Mouse (Mus musculus): ENCODE measurements around the gene Ccn1.

The Ccn1 gene

GRCm38 (mm10) chr3:145649852-145650202 is at the start of gene Ccn1:
Gene Ccn1 (minus strand): TSS chr3:145649981.
- no peak for DNase-seq

- DNase-seq = no peak
Measured at GRCm38 (mm10) chr3:145693361-145693760, 43.6 kb upstream of the Ccn1 start.

GRCm38 (mm10) chr3:145692037-145692436 is 42.3 kb upstream of the Ccn1 start:
- no peak for DNase-seq

GRCm38 (mm10) chr3:145691415-145691814 is 41.6 kb upstream of the Ccn1 start:
- DNase-seq = no peak

- no peak for DNase-seq
Measured at GRCm38 (mm10) chr3:145689271-145689670, 39.5 kb upstream of the Ccn1 start.

- no peak for DNase-seq
Measured at GRCm38 (mm10) chr3:145687836-145688235, 38.1 kb upstream of the Ccn1 start.

- no peak for DNase-seq
Measured at GRCm38 (mm10) chr3:145684604-145685441, 35.0 kb upstream of the Ccn1 start.

- no peak for DNase-seq
Measured at GRCm38 (mm10) chr3:145684201-145684600, 34.4 kb upstream of the Ccn1 start.

GRCm38 (mm10) chr3:145681348-145681935 is 31.7 kb upstream of the Ccn1 start:
- DNase-seq = peak; percentile 54

- DNase-seq = no peak
Measured at GRCm38 (mm10) chr3:145680686-145681085, 30.9 kb upstream of the Ccn1 start.

GRCm38 (mm10) chr3:145676212-145676611 is 26.4 kb upstream of the Ccn1 start:
- no peak for DNase-seq

- DNase-seq = no peak
Measured at GRCm38 (mm10) chr3:145674815-145675214, 25.0 kb upstream of the Ccn1 start.

GRCm38 (mm10) chr3:145666383-145666782 is 16.6 kb upstream of the Ccn1 start:
- DNase-seq = no peak

GRCm38 (mm10) chr3:145656993-145657713 is 7.4 kb upstream of the Ccn1 start:
- no peak for DNase-seq

GRCm38 (mm10) chr3:145654944-145655343 is 5.2 kb upstream of the Ccn1 start:
- DNase-seq = no peak

GRCm38 (mm10) chr3:145654028-145654427 is 4.2 kb upstream of the Ccn1 start:
- DNase-seq = no peak

GRCm38 (mm10) chr3:145653191-145653940 is 3.6 kb upstream of the Ccn1 start:
- DNase-seq = peak; percentile 10 to 23

- DNase-seq = no peak
Measured at GRCm38 (mm10) chr3:145652322-145653131, 2.7 kb upstream of the Ccn1 start.

GRCm38 (mm10) chr3:145651978-145652321 is 2.2 kb upstream of the Ccn1 start:
- DNase-seq = no peak

GRCm38 (mm10) chr3:145651029-145651977 is 1.5 kb upstream of the Ccn1 start:
- no peak for DNase-seq

Data from cerebellum, adult 18-20 months (tissue).